Mouse (Mus musculus): ENCODE data around the gene Gstm1. TPM values are rescaled to one million over a fixed set of nuclear protein-coding genes. Genes with fewer than 3 reads are reported as not detected.
"Not testable (repeated sequence)": the region's sequence is repeated elsewhere in the genome, so short reads cannot be mapped to it uniquely, and the experiment has no call there.

Gene Gstm1
- polyA plus RNA-seq, 1 experiment from 2014 or later: 46.5 TPM

DNA sequence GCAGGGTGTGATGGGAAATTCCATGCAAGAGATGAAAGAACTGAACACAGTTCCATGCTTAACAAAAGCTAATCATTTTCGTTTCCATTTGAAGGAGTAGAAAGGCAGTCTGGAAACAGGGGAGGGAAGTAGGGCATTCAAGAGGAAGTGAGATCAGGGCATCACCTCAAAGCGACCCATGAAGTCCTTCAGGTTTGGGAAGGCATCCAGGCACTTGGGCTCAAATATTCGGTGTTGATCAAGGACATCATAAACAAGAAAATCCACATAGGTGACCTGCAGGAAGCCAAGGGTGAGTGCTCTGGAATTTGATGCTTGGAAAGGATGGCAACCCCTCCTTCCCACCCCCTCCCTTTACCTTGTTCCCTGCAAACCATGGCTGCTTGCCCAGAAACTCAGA lies 34.0 kb downstream of the Gstm1 start:
- Histone ChIP-seq H3K9ac (no peak overlapping the region), H3K36me3 (no peaks in the 10 kb centered on the region), H3K27ac (no peak overlapping the region), H3K9me3 (no peaks in the 10 kb centered on the region), H3K4me3 (no peak overlapping the region), H3K4me2 (replicated peaks) (no peak overlapping the region), H3K27me3 (no peaks in the 10 kb centered on the region), H3K4me1 (peaks cover 4% of the 10 kb centered on the region; the same call in 1 of the 2 replicates)
- ATAC-seq (ENCODE audit: insufficient number of reproducible peaks, insufficient read depth, low FRiP score, low TSS enrichment): no peak
- 64% methylated on average over 3 of the region's 3 CpGs for WGBS

DNA sequence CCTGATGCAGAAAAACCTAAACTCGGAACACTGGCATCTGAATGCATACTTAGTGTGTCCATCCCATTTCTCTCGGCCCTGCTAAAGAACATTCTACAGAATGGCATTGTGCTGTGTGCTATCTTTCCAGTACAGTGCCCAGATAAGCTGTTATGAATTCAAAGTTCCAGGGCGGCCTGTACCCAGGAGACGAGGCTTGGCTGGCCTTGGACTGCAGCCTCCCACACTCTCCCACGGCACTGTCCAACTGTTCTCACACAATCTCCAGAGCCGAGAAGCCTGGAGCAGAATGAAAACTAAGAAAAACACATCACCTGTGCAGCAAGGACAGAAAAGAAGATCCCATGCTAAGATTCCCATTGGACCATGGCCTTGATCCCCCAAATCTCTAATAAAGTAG lies 35.0 kb downstream of the Gstm1 start:
- H3K4me2 ChIP-seq (replicated peaks): no peak overlapping the region
- no peak overlapping the region for H3K27ac ChIP-seq
- H3K9ac ChIP-seq: no peak overlapping the region
- H3K36me3 ChIP-seq: no peaks in the 10 kb centered on the region
- peaks cover 4% of the 10 kb centered on the region; the same call in 1 of the 2 replicates for H3K4me1 ChIP-seq
- H3K4me3 ChIP-seq: no peak overlapping the region
- WGBS: 85% methylated on average over 6 of the region's 6 CpGs
- ATAC-seq (ENCODE audit: insufficient number of reproducible peaks, insufficient read depth, low FRiP score, low TSS enrichment): no peak
- H3K9me3 ChIP-seq: no peaks in the 10 kb centered on the region
- no peaks in the 10 kb centered on the region for H3K27me3 ChIP-seq

DNA sequence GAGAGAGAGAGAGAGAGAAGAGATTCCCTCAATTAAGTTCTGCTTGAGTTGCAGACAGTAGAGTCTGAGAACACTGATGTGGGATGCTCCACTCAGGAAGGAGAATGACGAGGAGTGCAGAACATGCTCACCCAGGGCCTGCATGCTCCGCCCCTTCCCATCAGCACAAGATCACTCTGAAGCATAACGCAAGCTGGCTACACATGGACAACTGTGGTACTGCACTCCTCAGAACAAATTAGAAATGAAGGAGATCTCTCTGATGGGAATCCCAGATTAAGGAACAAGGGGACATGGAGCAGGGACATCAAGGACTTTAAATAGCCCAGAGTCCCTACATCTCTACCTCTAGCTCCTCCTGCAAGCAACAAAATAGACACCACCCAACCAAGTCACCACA lies 36.5 kb downstream of the Gstm1 start:
- WGBS: 71% methylated on average over 3 of the region's 3 CpGs
- Histone ChIP-seq H3K9me3 (no peaks in the 10 kb centered on the region), H3K27me3 (no peaks in the 10 kb centered on the region), H3K4me2 (replicated peaks) (no peak overlapping the region), H3K27ac (no peak overlapping the region), H3K36me3 (no peaks in the 10 kb centered on the region), H3K9ac (no peak overlapping the region), H3K4me3 (no peak overlapping the region), H3K4me1 (peaks cover 4% of the 10 kb centered on the region; the same call in 1 of the 2 replicates)
- no peak for ATAC-seq (ENCODE audit: insufficient number of reproducible peaks, insufficient read depth, low FRiP score, low TSS enrichment)

DNA sequence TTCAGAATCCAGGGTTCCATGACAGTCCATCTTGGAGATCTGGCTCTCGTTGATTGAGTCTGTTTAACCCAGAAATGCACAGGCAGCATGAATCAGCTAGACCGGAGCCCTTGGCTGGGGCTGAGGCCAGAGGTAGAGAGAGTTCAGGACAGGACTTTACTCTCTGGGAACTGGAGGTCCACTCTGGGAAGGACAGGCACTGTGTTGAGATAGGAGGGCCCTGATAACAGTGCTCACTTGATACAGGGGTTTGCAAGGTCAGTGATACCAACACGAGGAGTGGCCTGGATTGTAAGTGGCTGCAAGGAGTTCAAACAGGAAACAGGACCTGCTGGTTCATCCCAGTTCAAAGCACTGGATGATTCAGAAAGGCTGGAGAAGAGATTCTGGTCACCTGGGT lies 40.1 kb downstream of the Gstm1 start:
- WGBS: 78% methylated on average over 3 of the region's 3 CpGs
- no peak overlapping the region for H3K4me2 ChIP-seq (replicated peaks)
- no peak overlapping the region for H3K27ac ChIP-seq
- no peaks in the 10 kb centered on the region for H3K36me3 ChIP-seq
- ATAC-seq (ENCODE audit: insufficient number of reproducible peaks, insufficient read depth, low FRiP score, low TSS enrichment): no peak
- H3K4me3 ChIP-seq: no peak overlapping the region
- H3K27me3 ChIP-seq: no peaks in the 10 kb centered on the region
- H3K9ac ChIP-seq: no peak overlapping the region
- H3K9me3 ChIP-seq: no peaks in the 10 kb centered on the region
- no peaks in the 10 kb centered on the region for H3K4me1 ChIP-seq

DNA sequence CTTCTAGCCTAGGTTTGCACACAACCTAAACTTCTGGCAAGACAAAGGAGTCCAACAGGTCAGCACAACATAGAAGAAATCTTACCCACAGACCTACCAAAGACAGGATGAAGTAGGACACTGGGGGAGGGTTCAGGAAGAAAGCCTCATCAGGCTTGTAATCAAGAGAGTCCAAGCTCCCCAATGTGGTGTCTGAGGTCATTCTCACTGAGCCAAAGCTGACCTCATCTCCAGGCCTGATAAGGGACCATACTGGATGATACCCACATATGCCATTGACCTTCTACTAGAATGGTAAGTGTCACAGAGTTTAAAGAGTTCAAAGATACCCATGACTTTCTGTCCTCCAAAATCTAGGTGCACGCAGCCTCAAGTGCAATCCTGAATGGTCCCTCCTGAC lies 43.5 kb downstream of the Gstm1 start:
- Histone ChIP-seq H3K36me3 (no peaks in the 10 kb centered on the region), H3K27me3 (no peaks in the 10 kb centered on the region), H3K4me2 (replicated peaks) (no peak overlapping the region), H3K9ac (no peak overlapping the region), H3K4me3 (no peak overlapping the region), H3K9me3 (no peaks in the 10 kb centered on the region), H3K27ac (no peak overlapping the region), H3K4me1 (no peaks in the 10 kb centered on the region)
- ATAC-seq (ENCODE audit: insufficient number of reproducible peaks, insufficient read depth, low FRiP score, low TSS enrichment): no peak
- 100% methylated on average over 1 of the region's 1 CpGs for WGBS

DNA sequence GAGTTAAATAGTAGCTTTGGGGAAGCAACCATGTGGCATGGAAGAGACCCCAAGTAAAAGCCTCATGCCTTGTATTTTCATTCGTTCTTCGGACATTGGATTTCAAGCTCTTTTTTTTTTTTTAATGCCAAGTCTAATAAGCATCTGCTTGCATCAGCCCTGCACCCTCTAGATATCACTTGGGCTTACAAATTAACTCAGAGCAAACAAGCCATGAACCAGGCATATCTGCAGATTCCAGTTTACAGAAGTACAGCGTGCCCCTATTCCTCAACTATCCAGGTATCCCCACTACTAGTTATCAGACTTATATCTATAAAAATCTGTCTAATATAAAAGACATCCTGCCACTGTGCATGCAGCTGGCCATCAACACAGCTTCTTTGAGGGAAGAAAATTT lies 45.7 kb downstream of the Gstm1 start:
- Histone ChIP-seq H3K4me2 (replicated peaks) (no peak overlapping the region), H3K36me3 (no peaks in the 10 kb centered on the region), H3K27ac (no peak overlapping the region), H3K27me3 (no peaks in the 10 kb centered on the region), H3K9ac (no peak overlapping the region), H3K4me1 (no peaks in the 10 kb centered on the region), H3K9me3 (no peaks in the 10 kb centered on the region), H3K4me3 (no peak overlapping the region)
- WGBS: 82% methylated on average over 3 of the region's 3 CpGs
- ATAC-seq (ENCODE audit: insufficient number of reproducible peaks, insufficient read depth, low FRiP score, low TSS enrichment): no peak

DNA sequence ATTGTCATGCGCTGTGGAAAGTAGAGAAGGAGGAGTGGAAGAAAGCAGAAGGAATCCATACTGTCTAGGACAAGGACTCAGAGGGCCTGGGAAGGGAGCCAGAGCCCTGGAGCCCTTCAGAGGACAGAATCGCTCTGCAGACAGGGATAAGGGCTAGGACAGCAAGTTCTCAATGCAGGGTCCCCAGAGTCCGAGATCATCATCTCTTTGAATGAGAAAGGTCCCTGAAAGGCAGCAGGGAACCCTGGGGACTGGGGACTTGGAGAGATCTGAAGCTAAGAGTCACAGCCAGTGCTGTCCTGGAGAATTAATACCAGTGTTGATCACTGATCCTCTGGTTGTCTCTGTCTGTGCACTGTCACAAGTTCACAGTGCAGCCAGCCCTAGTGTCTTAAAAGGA lies 46.7 kb downstream of the Gstm1 start:
- H3K36me3 ChIP-seq: not testable (repeated sequence)

DNA sequence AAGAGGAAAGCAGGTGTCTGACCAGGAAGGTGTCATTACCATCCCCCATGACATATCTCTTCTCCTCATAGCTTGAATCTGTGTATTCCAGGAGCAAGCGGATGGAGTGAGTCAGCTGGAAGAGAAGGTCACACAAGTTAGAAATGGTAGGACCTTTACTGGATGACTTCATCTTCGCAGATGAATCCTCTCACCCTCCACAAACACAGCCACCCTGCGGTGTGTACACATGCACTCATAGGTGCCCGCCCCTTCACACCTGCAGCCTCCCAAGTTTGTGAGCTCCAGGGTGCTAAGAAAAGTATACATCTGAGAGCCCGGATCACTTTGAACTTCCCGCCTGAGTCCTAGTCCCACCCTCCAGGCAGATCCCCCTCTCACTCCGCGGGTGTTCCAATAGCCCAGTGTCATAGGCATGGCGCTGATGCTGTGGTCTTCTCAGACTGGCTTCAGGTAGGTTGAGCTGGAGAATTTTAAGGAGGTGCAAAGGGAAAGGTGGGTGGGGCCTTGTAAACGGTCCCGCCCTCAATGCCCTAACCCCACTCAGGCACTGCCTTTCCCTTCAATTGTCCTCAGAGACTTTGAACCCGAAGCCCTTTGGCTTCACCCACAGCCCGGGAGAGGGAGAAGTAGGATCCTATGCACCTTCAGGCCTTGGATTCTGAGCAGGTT lies 48.9 kb downstream of the Gstm1 start, which contains the start of gene Gstm3:
Gene Gstm3 (minus strand): TSS at position 560 of the 672 bp plus-strand sequence.
- Histone ChIP-seq H3K27me3 (no peaks in the 10 kb centered on the region), H3K4me3 (no peak within 1 kb of the TSS), H3K27ac (no peak within 1 kb of the TSS), H3K36me3 (no peaks in the 10 kb centered on the region), H3K4me1 (no peaks in the 10 kb centered on the region), H3K9ac (no peak within 1 kb of the TSS), H3K4me2 (replicated peaks) (no peak within 1 kb of the TSS), H3K9me3 (no peaks in the 10 kb centered on the region)
- no peak for ATAC-seq (ENCODE audit: insufficient number of reproducible peaks, insufficient read depth, low FRiP score, low TSS enrichment)
- 64% methylated on average over 13 of the region's 13 CpGs for WGBS

More for the DNA sequence above, 46.7 kb downstream of the Gstm1 start:
- H3K27ac ChIP-seq; H3K9me3 ChIP-seq; H3K27me3 ChIP-seq; H3K9ac ChIP-seq; H3K4me2 ChIP-seq (replicated peaks); H3K4me3 ChIP-seq; ATAC-seq (ENCODE audit: insufficient number of reproducible peaks, insufficient read depth, low FRiP score, low TSS enrichment); H3K4me1 ChIP-seq: not testable (repeated sequence)
- 59% methylated on average over 3 of the region's 3 CpGs for WGBS

DNA sequence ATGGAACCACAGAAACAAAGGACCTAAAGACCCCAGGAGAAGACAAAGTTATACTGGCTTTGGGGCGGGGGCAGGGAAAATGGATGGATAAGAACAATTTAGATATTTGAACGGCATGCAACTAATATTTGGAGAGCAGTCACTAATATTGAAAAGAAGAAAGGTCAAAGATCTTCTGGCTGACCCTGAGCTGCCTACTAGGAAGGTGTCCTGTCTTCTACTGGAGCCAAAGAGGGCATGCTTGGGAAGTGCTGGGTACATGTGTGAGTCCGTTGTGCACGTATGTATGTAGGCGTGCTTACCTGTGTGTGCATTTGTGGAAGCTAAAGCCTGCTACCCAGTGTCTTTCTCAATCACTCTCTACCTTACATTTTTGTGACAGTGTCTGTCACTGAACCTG lies 51.1 kb downstream of the Gstm1 start:
- H3K27ac ChIP-seq: no peak overlapping the region
- no peak overlapping the region for H3K4me3 ChIP-seq
- no peaks in the 10 kb centered on the region for H3K36me3 ChIP-seq
- H3K9me3 ChIP-seq: no peaks in the 10 kb centered on the region
- H3K27me3 ChIP-seq: no peaks in the 10 kb centered on the region
- 93% methylated on average over 5 of the region's 5 CpGs for WGBS
- no peaks in the 10 kb centered on the region for H3K4me1 ChIP-seq
- H3K4me2 ChIP-seq (replicated peaks): no peak overlapping the region
- no peak for ATAC-seq (ENCODE audit: insufficient number of reproducible peaks, insufficient read depth, low FRiP score, low TSS enrichment)
- H3K9ac ChIP-seq: no peak overlapping the region

DNA sequence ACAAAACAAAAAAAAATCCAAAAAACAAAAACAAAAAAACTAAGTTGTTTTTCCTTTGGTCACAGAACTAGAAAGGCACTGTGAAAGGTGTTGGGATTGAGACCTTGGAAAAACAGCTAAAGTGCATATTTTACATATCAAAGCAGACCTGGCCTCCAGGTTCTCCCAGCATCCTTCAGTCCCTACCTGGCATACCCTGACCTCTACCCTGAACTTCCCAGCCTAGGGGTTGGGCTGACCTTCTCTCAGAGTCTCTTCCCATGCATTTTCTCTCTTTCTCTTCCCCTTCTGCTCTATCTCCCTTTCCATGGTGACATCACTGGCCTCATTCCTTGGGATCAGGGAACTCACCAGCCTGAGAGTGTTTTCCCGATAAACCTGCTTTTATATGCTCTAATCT lies 52.2 kb downstream of the Gstm1 start:
- WGBS: 78% methylated on average over 1 of the region's 1 CpGs
- Histone ChIP-seq H3K4me2 (replicated peaks) (no peak overlapping the region), H3K9ac (no peak overlapping the region), H3K36me3 (no peaks in the 10 kb centered on the region), H3K9me3 (no peaks in the 10 kb centered on the region), H3K27me3 (no peaks in the 10 kb centered on the region), H3K4me1 (no peaks in the 10 kb centered on the region), H3K4me3 (no peak overlapping the region), H3K27ac (no peak overlapping the region)
- no peak for ATAC-seq (ENCODE audit: insufficient number of reproducible peaks, insufficient read depth, low FRiP score, low TSS enrichment)

DNA sequence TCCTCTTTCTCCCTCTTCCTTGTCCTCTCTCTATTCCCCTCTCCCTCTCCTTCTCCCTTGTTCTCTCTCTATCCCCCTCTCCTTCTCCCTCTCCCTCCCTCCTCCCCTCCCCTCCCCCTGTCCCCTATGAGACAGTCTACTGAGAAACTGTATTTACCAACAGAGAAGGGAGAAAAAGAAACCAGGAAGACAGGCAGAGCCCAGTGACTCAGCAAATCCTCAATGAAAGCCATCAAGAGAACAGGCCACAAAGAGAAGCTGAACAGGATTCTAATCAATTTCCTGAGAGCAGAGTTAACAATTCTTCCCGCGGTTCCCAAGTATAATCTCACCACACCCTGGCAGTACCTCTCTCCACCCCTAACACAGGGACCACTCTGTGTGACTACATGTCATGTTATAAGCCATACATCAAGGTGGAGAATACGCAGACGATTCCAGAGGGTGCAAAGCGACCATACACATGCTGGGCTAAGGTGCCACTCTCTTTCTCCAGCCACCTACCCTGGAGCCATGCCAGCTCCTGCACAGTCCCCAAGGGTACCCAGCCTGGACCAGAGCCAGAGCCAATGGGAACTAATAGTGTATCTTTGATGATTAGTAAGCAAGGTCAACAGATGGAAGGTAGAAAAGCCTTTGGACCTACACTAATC lies 53.0 kb downstream of the Gstm1 start:
- H3K27ac ChIP-seq: no peak overlapping the region

DNA sequence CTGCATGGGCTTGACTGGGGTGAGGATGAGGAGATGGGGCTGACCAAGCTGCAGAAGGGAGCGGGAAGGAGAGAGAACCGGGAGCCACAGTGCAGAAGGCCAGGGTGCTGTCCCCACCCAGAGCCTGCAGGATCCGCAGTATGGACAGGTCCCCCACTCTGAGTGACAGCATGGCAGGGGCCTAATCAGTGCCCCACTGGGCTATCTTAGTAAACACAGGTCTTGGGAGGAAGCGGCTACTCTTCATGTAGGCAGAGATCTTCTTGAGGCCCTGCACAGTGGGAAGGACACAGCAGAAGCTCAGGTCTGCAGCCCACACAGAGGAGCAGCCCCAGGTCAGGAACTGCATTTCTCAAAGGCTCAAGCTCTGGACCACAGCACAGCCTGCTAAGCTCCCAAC lies 53.7 kb downstream of the Gstm1 start:
- 86% methylated on average over 4 of the region's 4 CpGs for WGBS
- ATAC-seq (ENCODE audit: insufficient number of reproducible peaks, insufficient read depth, low FRiP score, low TSS enrichment): no peak

More for the DNA sequence above, 53.0 kb downstream of the Gstm1 start:
- Histone ChIP-seq H3K27me3 (no peaks in the 10 kb centered on the region), H3K4me2 (replicated peaks) (no peak overlapping the region), H3K36me3 (no peaks in the 10 kb centered on the region), H3K4me3 (no peak overlapping the region), H3K4me1 (no peaks in the 10 kb centered on the region), H3K9me3 (no peaks in the 10 kb centered on the region), H3K9ac (no peak overlapping the region)
- 72% methylated on average over 5 of the region's 5 CpGs for WGBS
- no peak for ATAC-seq (ENCODE audit: insufficient number of reproducible peaks, insufficient read depth, low FRiP score, low TSS enrichment)

More for the DNA sequence above, 53.7 kb downstream of the Gstm1 start:
- no peaks in the 10 kb centered on the region for H3K4me1 ChIP-seq
- no peaks in the 10 kb centered on the region for H3K27me3 ChIP-seq
- H3K36me3 ChIP-seq: no peaks in the 10 kb centered on the region
- H3K4me2 ChIP-seq (replicated peaks): no peak overlapping the region
- no peak overlapping the region for H3K9ac ChIP-seq
- no peak overlapping the region for H3K27ac ChIP-seq
- H3K9me3 ChIP-seq: no peaks in the 10 kb centered on the region
- H3K4me3 ChIP-seq: no peak overlapping the region
